Mouse (Mus musculus) c-Kit-positive CD71-negative TER-119-negative erythroid progenitor cells, embryonic 14.5 days (primary cell): ENCODE data around the gene Hmgb1.
A peak's percentile ranks its signal among the peaks of the same experiment; 100 is the strongest.

Source experiments
- DNase-seq: peaks from one replicate; pipeline ENCODE4 v3.0.0-alpha.2; 2013; ENCODE audit warnings: low read depth

Gene Hmgb1

DNA sequence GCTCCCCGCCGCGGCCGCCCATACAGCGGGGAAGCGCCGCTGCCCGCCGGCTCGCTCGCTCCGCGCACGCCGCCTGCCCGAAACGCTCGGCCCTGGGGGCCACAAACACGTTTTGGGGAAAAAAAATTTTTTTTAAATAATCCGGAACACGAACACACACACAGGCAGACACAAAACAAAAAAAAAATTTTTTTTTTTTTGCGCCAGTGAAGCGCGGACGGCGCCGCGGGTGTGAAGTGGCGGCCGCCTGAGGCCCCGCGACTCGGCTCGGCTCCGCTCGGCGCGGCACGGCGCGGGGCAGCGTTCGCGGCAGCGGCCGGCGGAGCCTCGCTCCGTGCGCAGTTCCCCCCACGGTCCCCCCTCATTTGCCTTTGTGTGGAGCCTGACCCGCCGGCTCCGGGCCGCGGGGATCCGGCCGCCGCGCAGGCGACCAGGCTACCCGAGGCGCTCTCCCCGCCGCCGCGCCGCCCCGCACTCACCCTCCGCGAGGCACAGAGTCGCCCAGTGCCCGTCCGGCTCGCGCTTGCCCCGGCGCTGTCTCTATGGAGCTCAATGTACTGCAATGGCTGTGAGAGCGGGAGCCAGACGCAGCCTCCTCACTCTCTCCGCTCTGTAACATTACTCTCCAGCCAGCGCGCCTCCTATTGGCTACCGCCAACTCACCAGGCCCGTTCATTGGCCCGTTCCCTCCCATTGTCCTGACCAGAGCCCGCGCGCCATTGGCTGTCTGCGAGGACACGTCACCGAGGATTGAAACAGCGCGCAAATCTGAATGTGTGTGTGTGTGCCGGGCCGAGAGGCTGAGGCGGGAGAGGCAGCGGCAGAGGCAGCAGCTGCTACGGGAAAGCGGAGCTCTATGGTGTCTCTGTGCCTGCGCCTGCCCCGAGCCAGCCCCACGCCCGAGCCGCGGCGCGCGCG is 131.6 kb downstream of the Hmgb1 start:
- peak; percentile 97 for DNase-seq

DNA sequence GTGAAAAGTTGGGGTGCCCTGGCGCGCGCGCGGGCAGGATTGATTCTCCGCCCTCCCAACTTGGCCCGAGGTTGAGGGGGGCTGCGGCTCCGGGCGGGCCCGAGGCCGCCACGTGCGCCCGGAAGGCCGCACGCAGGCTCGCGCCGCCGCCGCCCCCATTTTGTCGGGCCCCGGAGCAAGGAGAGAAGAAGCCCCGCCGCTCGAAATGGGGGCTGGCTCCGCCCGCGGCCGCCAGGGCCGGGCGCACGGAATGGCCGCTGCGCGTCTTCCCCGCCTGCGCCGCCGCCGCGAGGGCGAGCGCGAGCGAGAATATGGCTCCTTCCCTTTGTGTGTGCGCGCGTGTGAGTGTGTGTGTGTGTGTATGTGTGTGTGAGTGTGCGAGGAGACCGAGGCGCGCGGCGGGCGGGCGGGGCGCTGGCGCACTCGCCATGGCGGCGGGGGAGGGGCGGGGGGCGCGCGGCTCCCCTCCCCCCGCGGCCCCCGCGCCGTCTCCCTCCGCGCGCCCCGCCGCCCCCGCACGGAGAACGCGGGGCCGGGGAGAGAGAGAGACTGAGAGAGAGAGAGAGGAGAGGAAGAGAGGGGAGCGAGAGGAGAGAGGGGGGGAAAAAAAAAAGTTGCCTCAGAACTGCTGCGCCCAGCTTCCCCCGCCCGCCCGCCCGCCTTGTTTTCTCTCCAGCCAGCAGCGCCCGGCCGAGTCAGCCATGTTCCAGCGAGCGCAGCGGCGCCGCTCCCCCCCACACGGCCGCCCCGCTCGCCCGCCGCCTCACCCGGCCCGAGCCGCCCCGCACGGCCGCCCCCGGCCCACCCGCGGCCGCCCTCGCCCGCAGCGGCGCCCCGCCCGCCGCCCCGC is 132.5 kb downstream of the Hmgb1 start:
- no peak for DNase-seq

DNA sequence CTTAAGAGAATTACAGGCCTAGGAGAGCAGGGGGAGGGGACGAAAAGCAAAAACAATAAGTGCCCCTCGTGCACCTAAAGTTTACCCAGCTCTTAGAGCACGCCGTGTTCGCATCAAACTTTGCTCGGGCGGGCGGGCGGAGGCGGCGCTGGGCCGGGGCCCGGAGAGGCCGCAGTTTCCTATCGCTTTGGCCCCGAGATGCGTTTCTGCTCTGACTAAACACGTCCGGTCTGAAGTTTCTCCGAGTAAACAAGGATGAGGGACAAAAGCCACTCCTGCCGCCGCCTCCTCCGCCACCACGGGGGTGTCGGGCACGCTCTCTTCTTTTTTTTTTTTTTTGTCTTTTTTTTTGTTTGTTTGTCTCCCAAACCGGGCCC is 133.1 kb downstream of the Hmgb1 start:
- no peak for DNase-seq

- DNase-seq, result no peak
Measured at GRCm38 (mm10) chr5:149050588-149051160, 133.6 kb downstream of the Hmgb1 start.

GRCm38 (mm10) chr5:149049435-149049834 is 134.9 kb downstream of the Hmgb1 start:
- no peak for DNase-seq

- DNase-seq, result no peak
Measured at GRCm38 (mm10) chr5:149048961-149049360, 135.3 kb downstream of the Hmgb1 start.

GRCm38 (mm10) chr5:149046650-149047049 is 137.6 kb downstream of the Hmgb1 start:
- DNase-seq, result no peak

DNA sequence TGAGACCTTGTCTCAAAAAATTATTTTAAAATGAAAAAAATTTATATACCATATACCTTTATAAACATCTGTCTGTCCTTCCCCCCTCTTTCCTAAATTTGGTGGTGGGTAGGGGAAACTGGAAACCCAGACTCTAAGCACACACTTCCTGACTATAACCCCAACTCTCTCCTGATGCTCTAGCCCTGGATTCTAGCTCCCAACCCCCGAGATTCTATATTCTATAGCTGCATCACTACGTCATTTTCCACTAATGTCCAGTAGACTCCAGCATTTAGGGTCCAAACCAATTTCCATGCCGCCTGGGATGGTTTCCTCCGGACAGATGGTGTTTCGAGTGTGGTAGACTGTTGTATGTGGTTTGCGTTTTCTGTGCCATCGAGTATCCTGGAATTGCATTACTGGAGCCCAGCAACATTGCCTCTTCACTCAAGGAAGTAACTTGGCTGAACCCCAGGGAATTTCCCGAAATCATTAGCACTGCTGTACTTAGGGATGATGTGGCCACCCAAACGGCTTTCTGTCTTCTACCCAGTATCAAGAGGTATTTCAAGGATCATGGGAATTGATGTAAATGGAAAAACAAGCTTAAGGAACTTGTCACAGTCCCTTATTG is 138.7 kb downstream of the Hmgb1 start:
- no peak for DNase-seq

DNA sequence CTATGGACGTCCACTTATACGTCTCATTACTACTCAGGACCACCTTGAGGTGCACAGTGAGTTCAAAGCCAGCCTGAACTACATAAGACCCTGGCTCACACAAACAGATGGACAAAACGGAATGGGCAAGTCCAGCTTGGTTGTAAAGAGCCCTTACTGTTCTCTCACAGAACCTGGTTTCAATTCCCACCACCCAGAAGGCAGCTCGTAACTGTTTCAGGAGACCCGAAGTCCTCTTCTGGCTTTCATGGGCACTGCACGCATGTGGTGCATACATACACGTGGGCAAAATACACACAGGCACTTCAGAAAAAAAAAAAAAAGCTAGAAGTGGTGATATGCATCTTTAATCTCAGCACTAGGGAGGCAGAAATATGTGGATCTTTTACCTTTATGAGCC is 139.2 kb downstream of the Hmgb1 start:
- no peak for DNase-seq

GRCm38 (mm10) chr5:149044067-149044466 is 140.2 kb downstream of the Hmgb1 start:
- no peak for DNase-seq

GRCm38 (mm10) chr5:149043240-149043639 is 141.0 kb downstream of the Hmgb1 start:
- no peak for DNase-seq

GRCm38 (mm10) chr5:149039825-149040224 is 144.5 kb downstream of the Hmgb1 start:
- DNase-seq, result no peak

DNA sequence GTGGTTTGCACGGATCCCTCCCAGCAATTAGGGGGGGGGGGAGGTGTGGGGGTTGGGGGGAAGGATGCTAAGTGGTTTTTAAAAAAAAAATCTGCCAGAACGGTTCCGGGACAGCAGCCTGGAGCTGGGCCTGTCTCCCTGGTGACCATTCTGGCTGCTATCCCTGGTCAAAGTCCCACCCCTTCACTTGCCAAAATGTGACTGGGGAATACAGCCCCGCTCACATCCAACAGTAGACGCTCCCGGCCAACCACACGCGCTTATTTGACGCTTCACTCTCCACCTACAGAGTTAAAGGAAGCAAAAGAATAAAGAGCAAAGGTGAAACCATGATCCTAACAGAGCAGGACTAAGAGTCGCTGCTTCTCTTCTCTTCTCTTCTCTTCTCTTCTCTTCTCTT is 146.6 kb downstream of the Hmgb1 start:
- DNase-seq, result no peak

DNA sequence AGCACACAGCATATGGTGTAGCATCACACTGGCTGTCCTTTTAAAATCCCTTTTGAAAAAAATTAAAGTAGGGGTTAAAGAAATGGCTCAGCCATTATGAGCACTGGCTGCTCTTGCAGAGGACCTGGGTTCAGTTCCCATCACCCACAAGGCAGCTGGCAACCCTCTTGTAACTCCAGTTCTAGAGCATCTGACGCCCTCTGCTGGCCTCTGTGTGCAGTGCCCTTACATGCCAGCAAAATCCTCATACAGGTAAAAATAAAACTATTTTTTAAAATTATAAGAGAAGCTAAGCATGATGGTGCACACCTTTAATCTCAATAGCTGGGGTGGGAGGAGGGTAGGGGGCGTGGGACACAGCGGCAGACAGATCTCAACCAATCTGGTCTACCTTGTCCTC is 147.4 kb downstream of the Hmgb1 start:
- no peak for DNase-seq

DNA sequence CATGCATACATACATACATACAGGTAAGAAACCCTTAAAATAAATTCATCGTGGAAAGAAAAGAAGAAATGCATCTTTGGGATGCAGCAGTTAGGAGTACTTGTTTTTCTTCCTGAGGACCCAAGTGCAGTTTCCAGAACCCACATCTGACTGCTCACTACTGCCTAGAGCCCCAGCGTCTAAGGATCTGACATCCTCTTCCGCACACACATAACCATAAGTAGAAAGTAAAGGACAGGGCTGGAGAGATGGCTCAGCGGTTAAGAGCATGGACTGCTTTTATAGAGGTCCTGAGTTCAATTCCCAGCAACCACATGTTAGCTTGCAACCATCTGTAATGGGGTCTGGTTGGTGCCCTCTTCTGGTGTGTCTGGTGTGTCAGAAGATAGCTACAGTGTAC is 151.9 kb downstream of the Hmgb1 start:
- DNase-seq, result no peak

- DNase-seq, result no peak
Measured at GRCm38 (mm10) chr5:149031199-149031750, 153.0 kb downstream of the Hmgb1 start.

DNA sequence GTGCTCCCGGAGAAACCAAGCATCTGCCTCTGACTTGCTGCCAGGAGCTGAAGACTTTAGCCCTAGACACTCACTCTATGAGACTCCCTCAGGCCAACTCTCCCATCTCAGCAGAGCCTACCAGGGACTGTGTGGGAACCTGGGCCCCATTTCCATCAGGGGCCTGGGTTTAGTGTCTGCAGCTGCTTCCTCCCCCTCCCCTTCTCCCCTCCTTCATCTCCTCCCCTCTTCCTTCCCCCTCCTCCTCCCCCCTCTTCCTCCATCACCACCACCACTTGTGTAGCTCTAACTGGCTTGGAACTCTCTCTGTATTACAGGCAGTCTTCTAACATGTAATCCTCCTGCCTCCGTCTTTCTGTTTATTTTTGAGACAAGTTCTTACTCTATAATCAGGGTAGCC is 154.2 kb downstream of the Hmgb1 start:
- DNase-seq, result no peak

GRCm38 (mm10) chr5:149028394-149028793 is 155.9 kb downstream of the Hmgb1 start:
- no peak for DNase-seq

GRCm38 (mm10) chr5:149027389-149027788 is 156.9 kb downstream of the Hmgb1 start:
- DNase-seq, result no peak

- DNase-seq, result no peak
Measured at GRCm38 (mm10) chr5:149021120-149021519, 163.2 kb downstream of the Hmgb1 start.

- DNase-seq, result no peak
Measured at GRCm38 (mm10) chr5:149020681-149021062, 163.6 kb downstream of the Hmgb1 start.
